Mouse (Mus musculus): ENCODE results near the gene Ube2r2. TPM values are rescaled to one million over a fixed set of nuclear protein-coding genes. Genes with fewer than 3 reads are reported as not detected.

Ube2r2 gene
- 92.2 TPM for polyA plus RNA-seq (2015; fragmentation: Illumina TruSeq; extraction: RNeasy Lipid Tissue Mini Kit (QIAGEN cat#74804); ENCODE audit: low read depth, low replicate concordance)

GRCm38 (mm10) chr4:41135711-41136453 lies at the start of gene Ube2r2:
TSS of gene Ube2r2 (plus strand) at chr4:41135743.

GRCm38 (mm10) chr4:41097871-41098576 lies 37.5 kb upstream of the Ube2r2 start, which contains the start of gene Aqp3:
TSS of gene Aqp3 (minus strand) at chr4:41098183.

GRCm38 (mm10) chr4:41124180-41124951 lies 11.2 kb upstream of the Ube2r2 start, which contains the start of gene Nol6:
TSS of gene Nol6 (minus strand) at chr4:41124455.

Other genes with a start within 250 kb of the Ube2r2 start
- gene Spink4, start 215.7 kb upstream of the Ube2r2 start, polyA plus RNA-seq (2015; fragmentation: Illumina TruSeq; extraction: RNeasy Lipid Tissue Mini Kit (QIAGEN cat#74804); ENCODE audit: low read depth, low replicate concordance): not detected
- gene Bag1, start 187.4 kb upstream of the Ube2r2 start, polyA plus RNA-seq (2015; fragmentation: Illumina TruSeq; extraction: RNeasy Lipid Tissue Mini Kit (QIAGEN cat#74804); ENCODE audit: low read depth, low replicate concordance): 212 TPM
- 145 TPM for gene Chmp5, start 187.3 kb upstream of the Ube2r2 start, polyA plus RNA-seq (2015; fragmentation: Illumina TruSeq; extraction: RNeasy Lipid Tissue Mini Kit (QIAGEN cat#74804); ENCODE audit: low read depth, low replicate concordance)
- gene Nfx1, start 164.8 kb upstream of the Ube2r2 start, polyA plus RNA-seq (2015; fragmentation: Illumina TruSeq; extraction: RNeasy Lipid Tissue Mini Kit (QIAGEN cat#74804); ENCODE audit: low read depth, low replicate concordance): 67.7 TPM
- not detected for gene Aqp7, start 87.6 kb upstream of the Ube2r2 start, polyA plus RNA-seq (2015; fragmentation: Illumina TruSeq; extraction: RNeasy Lipid Tissue Mini Kit (QIAGEN cat#74804); ENCODE audit: low read depth, low replicate concordance)
- not detected for gene Aqp3, start 37.6 kb upstream of the Ube2r2 start, polyA plus RNA-seq (2015; fragmentation: Illumina TruSeq; extraction: RNeasy Lipid Tissue Mini Kit (QIAGEN cat#74804); ENCODE audit: low read depth, low replicate concordance)
- gene Nol6, start 11.3 kb upstream of the Ube2r2 start, polyA plus RNA-seq (2015; fragmentation: Illumina TruSeq; extraction: RNeasy Lipid Tissue Mini Kit (QIAGEN cat#74804); ENCODE audit: low read depth, low replicate concordance): 53.6 TPM
- 20.6 TPM for gene Ubap2, start 139.4 kb downstream of the Ube2r2 start, polyA plus RNA-seq (2015; fragmentation: Illumina TruSeq; extraction: RNeasy Lipid Tissue Mini Kit (QIAGEN cat#74804); ENCODE audit: low read depth, low replicate concordance)
- gene Dcaf12, start 179.1 kb downstream of the Ube2r2 start, polyA plus RNA-seq (2015; fragmentation: Illumina TruSeq; extraction: RNeasy Lipid Tissue Mini Kit (QIAGEN cat#74804); ENCODE audit: low read depth, low replicate concordance): 34.1 TPM
- gene Ubap1, start 213.3 kb downstream of the Ube2r2 start, polyA plus RNA-seq (2015; fragmentation: Illumina TruSeq; extraction: RNeasy Lipid Tissue Mini Kit (QIAGEN cat#74804); ENCODE audit: low read depth, low replicate concordance): 52.1 TPM